ENCODE assay signal across 18 mouse cellular contexts in genomic region chr2:96155295-96155694, GRCm38 (mm10).
"Had no signal": no experiment of that assay in that cellular context is flagged by ENCODE, and none has a peak within 500 bp of the region (broad histone marks: within the 10 kb centered on the region; RNA-seq: fewer than 3 reads in every experiment).

No protein-coding gene starts in this region.

- H3K4me2 ChIP-seq: liver, embryonic 13.5 days; liver, embryonic 15.5 days; lung, embryonic 15.5 days; midbrain, embryonic 13.5 days; midbrain, embryonic 15.5 days; neural tube, embryonic 12.5 days had no signal

- DNase-seq: liver, embryonic 13.5 days; liver, postnatal 0 days; lung, adult 2 months; lung, postnatal 14 days; lung, postnatal 36 days; right cerebral cortex, postnatal 14 days; spleen, adult 18-20 months; thymus, adult 18-20 months; thymus, postnatal 14 days; thymus, postnatal 36 days had no signal

- H3K36me3 ChIP-seq: liver, embryonic 13.5 days; liver, embryonic 15.5 days; lung, embryonic 15.5 days; midbrain, embryonic 13.5 days; midbrain, embryonic 15.5 days; neural tube, embryonic 12.5 days had no signal

- H3K27me3 ChIP-seq: liver, embryonic 13.5 days; liver, embryonic 15.5 days; lung, embryonic 15.5 days; megakaryocyte, embryonic 14.5 days; midbrain, embryonic 13.5 days; midbrain, embryonic 15.5 days; neural tube, embryonic 12.5 days had no signal

- H3K9ac ChIP-seq: liver, embryonic 13.5 days; liver, embryonic 15.5 days; liver, postnatal 0 days; lung, embryonic 15.5 days; midbrain, embryonic 13.5 days; midbrain, embryonic 15.5 days; neural tube, embryonic 12.5 days had no signal

- H3K4me3 ChIP-seq: liver, embryonic 13.5 days; liver, embryonic 15.5 days; lung, embryonic 15.5 days; megakaryocyte, embryonic 14.5 days; midbrain, embryonic 13.5 days; midbrain, embryonic 15.5 days; neural tube, embryonic 12.5 days had no signal

- H3K4me1 ChIP-seq: liver, embryonic 13.5 days; liver, embryonic 15.5 days; lung, embryonic 15.5 days; megakaryocyte, embryonic 14.5 days; midbrain, embryonic 13.5 days; midbrain, embryonic 15.5 days; neural tube, embryonic 12.5 days had no signal

- H3K27ac ChIP-seq: liver, embryonic 13.5 days; liver, embryonic 15.5 days; lung, embryonic 15.5 days; macrophage; midbrain, embryonic 13.5 days; midbrain, embryonic 15.5 days; neural tube, embryonic 12.5 days had no signal

- H3K9me3 ChIP-seq: liver, embryonic 13.5 days; liver, embryonic 15.5 days; lung, embryonic 15.5 days; midbrain, embryonic 13.5 days; midbrain, embryonic 15.5 days; neural tube, embryonic 12.5 days had no signal

- ATAC-seq: liver, postnatal 0 days; lung, postnatal 0 days; midbrain, embryonic 13.5 days; midbrain, embryonic 15.5 days had no signal
